Comparison of ENCODE assay signal across 21 mouse cellular contexts in the genomic region with DNA sequence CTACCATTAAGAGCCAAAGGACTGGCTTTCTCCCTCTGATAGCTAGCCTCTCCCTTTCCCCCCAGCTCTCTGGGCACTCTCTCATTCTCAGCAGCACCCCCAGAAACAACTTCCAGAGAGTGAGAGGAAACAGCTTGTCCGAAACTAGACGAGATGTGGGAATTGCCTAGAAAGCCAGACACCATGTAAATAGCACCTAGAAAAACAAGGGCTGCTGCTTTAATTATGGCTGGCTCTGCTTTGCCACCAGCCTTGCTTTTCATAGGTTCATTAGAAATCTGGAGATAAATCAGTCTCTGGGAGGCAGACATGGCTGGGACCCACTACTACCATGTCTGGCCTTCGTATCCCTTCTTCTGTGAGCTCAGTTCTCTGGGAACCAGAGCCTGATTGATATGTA.
DNase-seq lines count a peak whose midpoint lies in the region; ATAC-seq lines count a peak whose summit lies in the region.
"Had no signal": no experiment of that assay in that cellular context is flagged by ENCODE, and none has a peak within 500 bp of the region (broad histone marks: within the 10 kb centered on the region; RNA-seq: fewer than 3 reads in every experiment).

No protein-coding gene starts in this region.

- H3K4me1 ChIP-seq in forebrain, embryonic 15.5 days = peaks cover 38% of the 10 kb centered on the region
- peaks cover 40% of the 10 kb centered on the region for H3K4me1 ChIP-seq in forebrain, embryonic 10.5 days
- peaks cover 40% of the 10 kb centered on the region for H3K4me1 ChIP-seq in midbrain, embryonic 14.5 days (ENCODE audit: control insufficient read depth, insufficient read depth, low read length)
- H3K4me1 ChIP-seq in midbrain, embryonic 15.5 days = peaks cover 34% of the 10 kb centered on the region
- H3K4me1 ChIP-seq in forebrain, embryonic 16.5 days (replicated peaks; ENCODE audit: control insufficient read depth, insufficient read depth, low read length) = peaks cover 26% of the 10 kb centered on the region
- peaks cover 51% of the 10 kb centered on the region for H3K4me1 ChIP-seq in neural tube, embryonic 13.5 days (replicated peaks)

- H3K27ac ChIP-seq in forebrain, embryonic 15.5 days (replicated peaks) = peak overlapping the region; percentile 48
- H3K27ac ChIP-seq in forebrain, embryonic 10.5 days = no peak overlapping the region
- 0 out of 2 replicates have a peak overlapping the region, but pooled peaks have one; percentile 32 for H3K27ac ChIP-seq in midbrain, embryonic 14.5 days (replicated peaks; ENCODE audit: low read depth, low read length)
- no peak overlapping the region for H3K27ac ChIP-seq in midbrain, embryonic 15.5 days
- H3K27ac ChIP-seq in forebrain, embryonic 16.5 days (ENCODE audit: low read length) = peak overlapping the region; percentile 39; the same call in 1 of the 2 replicates
- H3K27ac ChIP-seq in neural tube, embryonic 13.5 days (replicated peaks) = peak overlapping the region; percentile 49
- H3K27ac ChIP-seq: heart, embryonic 10.5 days; kidney, postnatal 0 days; limb, embryonic 10.5 days; macrophage had no signal

- no peak overlapping the region for H3K4me2 ChIP-seq in forebrain, embryonic 15.5 days (replicated peaks)
- H3K4me2 ChIP-seq in midbrain, embryonic 14.5 days (ENCODE audit: low read length) = no peak overlapping the region
- H3K4me2 ChIP-seq in midbrain, embryonic 15.5 days = no peak overlapping the region
- no peak overlapping the region for H3K4me2 ChIP-seq in forebrain, embryonic 16.5 days (ENCODE audit: low read length)
- no peak overlapping the region for H3K4me2 ChIP-seq in neural tube, embryonic 13.5 days

- no peak overlapping the region for H3K9ac ChIP-seq in forebrain, embryonic 15.5 days (replicated peaks)
- H3K9ac ChIP-seq in midbrain, embryonic 14.5 days (replicated peaks; ENCODE audit: low read length) = no peak overlapping the region
- no peak overlapping the region for H3K9ac ChIP-seq in midbrain, embryonic 15.5 days
- H3K9ac ChIP-seq in forebrain, embryonic 16.5 days (replicated peaks; ENCODE audit: low read depth, low read length) = no peak overlapping the region
- no peak overlapping the region for H3K9ac ChIP-seq in neural tube, embryonic 13.5 days

- no peak for DNase-seq in forebrain, embryonic 10.5 days (ENCODE audit: extremely low spot score, low spot score)
- no peak for DNase-seq in midbrain, embryonic 14.5 days
- DNase-seq in thymus, postnatal 25 days = no peak
- DNase-seq in heart, adult 18-20 months = no peak
- DNase-seq: adrenal gland, postnatal 25 days; cerebellum, adult 11 months; cerebellum, adult 9-11 months; heart, postnatal 4 days; kidney, adult 2 months; right cerebral cortex, postnatal 14 days; spleen, adult 18-20 months had no signal

- 34% methylated on average over 3 of the region's 3 CpGs for WGBS in forebrain, embryonic 15.5 days
- WGBS in forebrain, embryonic 10.5 days = 88% methylated on average over 3 of the region's 3 CpGs
- WGBS in midbrain, embryonic 14.5 days = 65% methylated on average over 3 of the region's 3 CpGs
- WGBS in midbrain, embryonic 15.5 days = 55% methylated on average over 3 of the region's 3 CpGs
- WGBS in forebrain, embryonic 16.5 days = 33% methylated on average over 3 of the region's 3 CpGs
- 26% methylated on average over 3 of the region's 3 CpGs for WGBS in neural tube, embryonic 13.5 days

- H3K36me3 ChIP-seq in forebrain, embryonic 15.5 days = no peaks in the 10 kb centered on the region
- H3K36me3 ChIP-seq in forebrain, embryonic 10.5 days (replicated peaks) = no peaks in the 10 kb centered on the region
- no peaks in the 10 kb centered on the region for H3K36me3 ChIP-seq in midbrain, embryonic 14.5 days (ENCODE audit: control insufficient read depth, insufficient read depth, low read length)
- H3K36me3 ChIP-seq in midbrain, embryonic 15.5 days (replicated peaks) = no peaks in the 10 kb centered on the region
- no peaks in the 10 kb centered on the region for H3K36me3 ChIP-seq in forebrain, embryonic 16.5 days (ENCODE audit: control insufficient read depth, insufficient read depth)
- no peaks in the 10 kb centered on the region for H3K36me3 ChIP-seq in neural tube, embryonic 13.5 days
- H3K36me3 ChIP-seq: heart, embryonic 10.5 days; limb, embryonic 10.5 days had no signal

- no peaks in the 10 kb centered on the region for H3K27me3 ChIP-seq in forebrain, embryonic 15.5 days
- H3K27me3 ChIP-seq in forebrain, embryonic 10.5 days (ENCODE audit: poor library complexity, severe bottlenecking) = peaks cover 84% of the 10 kb centered on the region
- no peaks in the 10 kb centered on the region for H3K27me3 ChIP-seq in midbrain, embryonic 14.5 days (ENCODE audit: control insufficient read depth, insufficient read depth, low read length)
- no peaks in the 10 kb centered on the region for H3K27me3 ChIP-seq in midbrain, embryonic 15.5 days (replicated peaks)
- no peaks in the 10 kb centered on the region for H3K27me3 ChIP-seq in forebrain, embryonic 16.5 days (replicated peaks; ENCODE audit: control insufficient read depth, insufficient read depth, low read length)
- H3K27me3 ChIP-seq in neural tube, embryonic 13.5 days = no peaks in the 10 kb centered on the region

- ATAC-seq in forebrain, embryonic 15.5 days (replicated peaks) = 0 out of 2 replicates have a peak, but pooled peaks have one; percentile 32
- no peak for ATAC-seq in midbrain, embryonic 14.5 days (ENCODE audit: low FRiP score, low TSS enrichment)
- ATAC-seq in midbrain, embryonic 15.5 days (replicated peaks) = no peak
- ATAC-seq in forebrain, embryonic 16.5 days = 0 out of 2 replicates have a peak, but pooled peaks have one; percentile 31
- no peak for ATAC-seq in neural tube, embryonic 13.5 days (ENCODE audit: low read depth)
- ATAC-seq: midbrain, embryonic 16.5 days had no signal

- no peaks in the 10 kb centered on the region for H3K9me3 ChIP-seq in forebrain, embryonic 15.5 days
- no peaks in the 10 kb centered on the region for H3K9me3 ChIP-seq in forebrain, embryonic 10.5 days
- no peaks in the 10 kb centered on the region for H3K9me3 ChIP-seq in midbrain, embryonic 14.5 days (ENCODE audit: control insufficient read depth, low read length)
- no peaks in the 10 kb centered on the region for H3K9me3 ChIP-seq in midbrain, embryonic 15.5 days
- no peaks in the 10 kb centered on the region for H3K9me3 ChIP-seq in forebrain, embryonic 16.5 days (ENCODE audit: control insufficient read depth, low read length)
- H3K9me3 ChIP-seq in neural tube, embryonic 13.5 days = no peaks in the 10 kb centered on the region
- H3K9me3 ChIP-seq: heart, embryonic 10.5 days; limb, embryonic 10.5 days had no signal

- H3K4me3 ChIP-seq in forebrain, embryonic 15.5 days = no peak overlapping the region
- H3K4me3 ChIP-seq in forebrain, embryonic 10.5 days = no peak overlapping the region
- no peak overlapping the region for H3K4me3 ChIP-seq in midbrain, embryonic 14.5 days (replicated peaks; ENCODE audit: low read depth, low read length)
- no peak overlapping the region for H3K4me3 ChIP-seq in midbrain, embryonic 15.5 days
- H3K4me3 ChIP-seq in forebrain, embryonic 16.5 days (replicated peaks; ENCODE audit: low read length) = no peak overlapping the region
- H3K4me3 ChIP-seq in neural tube, embryonic 13.5 days = no peak overlapping the region
- H3K4me3 ChIP-seq: heart, embryonic 10.5 days; limb, embryonic 10.5 days; myocyte had no signal

Comparison
In these comparisons a context has a peak if more than half of its experiments do, and no peak if none do; other contexts are left out.
1. H3K27ac ChIP-seq: peak in forebrain, embryonic 15.5 days (single experiment), midbrain, embryonic 14.5 days (single experiment), forebrain, embryonic 16.5 days (single experiment) and neural tube, embryonic 13.5 days (single experiment); none in forebrain, embryonic 10.5 days (single experiment) and midbrain, embryonic 15.5 days (single experiment).
2. ATAC-seq: peak in forebrain, embryonic 15.5 days (single experiment) and forebrain, embryonic 16.5 days (single experiment); none in midbrain, embryonic 14.5 days (single experiment), midbrain, embryonic 15.5 days (single experiment) and neural tube, embryonic 13.5 days (single experiment).